Mouse (Mus musculus): ENCODE results near the gene Adgrf1. TPM values are rescaled to one million over a fixed set of nuclear protein-coding genes. Genes with fewer than 3 reads are reported as not detected.

The Adgrf1 gene
- total RNA-seq, 2 experiments from 2014 or later: not detected

GRCm38 (mm10) chr17:43265178-43265837 lies 4.8 kb upstream of the Adgrf1 start:
- intact Hi-C loops (cut with DNase I): loop anchor here (1.0 to 5.0 kb wide), 3 partner anchors 193 to 345 kb away; no protein-coding TSS in a partner anchor
- DNase-seq (ENCODE audit: low spot score in 2 of 2): peak; percentile 65 to 70

GRCm38 (mm10) chr17:43265944-43266343 lies 4.2 kb upstream of the Adgrf1 start:
- intact Hi-C loops (cut with DNase I): loop anchor here (1.0 to 5.0 kb wide), 4 partner anchors 61 to 345 kb away; no protein-coding TSS in a partner anchor

GRCm38 (mm10) chr17:43266636-43267035 lies 3.5 kb upstream of the Adgrf1 start:
- intact Hi-C loops (cut with DNase I): loop anchor here (2.0 to 5.0 kb wide), 2 partner anchors 60 to 246 kb away; no protein-coding TSS in a partner anchor
- no peak for DNase-seq (ENCODE audit: low spot score in 2 of 2)

More at GRCm38 (mm10) chr17:43265944-43266343, 4.2 kb upstream of the Adgrf1 start:
- no peak for DNase-seq (ENCODE audit: low spot score in 2 of 2)

- intact Hi-C loops (cut with DNase I): loop anchor here (2.0 to 5.0 kb wide), 2 partner anchors 60 to 245 kb away; no protein-coding TSS in a partner anchor
- DNase-seq (ENCODE audit: low spot score in 2 of 2): no peak
These were observed 2.9 kb upstream of the Adgrf1 start for GRCm38 (mm10) chr17:43267046-43267749.

GRCm38 (mm10) chr17:43276220-43276619 lies 6.1 kb downstream of the Adgrf1 start:
- no peak for DNase-seq (ENCODE audit: low spot score in 2 of 2)
- intact Hi-C loops (cut with DNase I): no loop called here

GRCm38 (mm10) chr17:43277223-43277622 lies 7.1 kb downstream of the Adgrf1 start:
- no peak for DNase-seq (ENCODE audit: low spot score in 2 of 2)
- intact Hi-C loops (cut with DNase I): no loop called here

- DNase-seq (ENCODE audit: low spot score in 2 of 2): no peak
- intact Hi-C loops (cut with DNase I): no loop called here
These were observed 9.5 kb downstream of the Adgrf1 start for GRCm38 (mm10) chr17:43279671-43280070.

- intact Hi-C loops (cut with DNase I): no loop called here
- no peak for DNase-seq (ENCODE audit: low spot score in 2 of 2)
These were observed 12.2 kb downstream of the Adgrf1 start for GRCm38 (mm10) chr17:43282353-43282752.

- intact Hi-C loops (cut with DNase I): no loop called here
- no peak for DNase-seq (ENCODE audit: low spot score in 2 of 2)
These were observed 12.7 kb downstream of the Adgrf1 start for GRCm38 (mm10) chr17:43282828-43283227.

GRCm38 (mm10) chr17:43299515-43299914 lies 29.4 kb downstream of the Adgrf1 start:
- no peak for DNase-seq (ENCODE audit: low spot score in 2 of 2)
- intact Hi-C loops (cut with DNase I): no loop called here

- intact Hi-C loops (cut with DNase I): loop anchor here (2.0 kb wide), 2 partner anchors 59 to 135 kb away; no protein-coding TSS in a partner anchor
- no peak for DNase-seq (ENCODE audit: low spot score in 2 of 2)
These were observed 56.0 kb downstream of the Adgrf1 start for GRCm38 (mm10) chr17:43325986-43326671.

- intact Hi-C loops (cut with DNase I): loop anchor here (2.0 kb wide), 2 partner anchors 60 to 134 kb away; no protein-coding TSS in a partner anchor
- peak in 1 of 2 experiments; percentile 12 for DNase-seq (ENCODE audit: low spot score in 2 of 2)
These were observed 56.9 kb downstream of the Adgrf1 start for GRCm38 (mm10) chr17:43326726-43327700.

GRCm38 (mm10) chr17:43327810-43328209 lies 57.7 kb downstream of the Adgrf1 start:
- no peak for DNase-seq (ENCODE audit: low spot score in 2 of 2)
- intact Hi-C loops (cut with DNase I): loop anchor here (2.0 kb wide), 2 partner anchors 61 to 133 kb away; no protein-coding TSS in a partner anchor

- DNase-seq (ENCODE audit: low spot score in 2 of 2): no peak
- intact Hi-C loops (cut with DNase I): no loop called here
These were observed 59.1 kb downstream of the Adgrf1 start for GRCm38 (mm10) chr17:43329216-43329615.

GRCm38 (mm10) chr17:43329761-43330183 lies 59.6 kb downstream of the Adgrf1 start:
- intact Hi-C loops (cut with DNase I): no loop called here
- DNase-seq (ENCODE audit: low spot score in 2 of 2): no peak

- no peak for DNase-seq (ENCODE audit: low spot score in 2 of 2)
- intact Hi-C loops (cut with DNase I): no loop called here
These were observed 62.6 kb downstream of the Adgrf1 start for GRCm38 (mm10) chr17:43332686-43333085.

- intact Hi-C loops (cut with DNase I): no loop called here
- no peak for DNase-seq (ENCODE audit: low spot score in 2 of 2)
These were observed 63.9 kb downstream of the Adgrf1 start for GRCm38 (mm10) chr17:43334074-43334473.

GRCm38 (mm10) chr17:43337643-43338042 lies 67.5 kb downstream of the Adgrf1 start:
- intact Hi-C loops (cut with DNase I): no loop called here
- no peak for DNase-seq (ENCODE audit: low spot score in 2 of 2)

- intact Hi-C loops (cut with DNase I): no loop called here
- no peak for DNase-seq (ENCODE audit: low spot score in 2 of 2)
These were observed 68.2 kb downstream of the Adgrf1 start for GRCm38 (mm10) chr17:43338279-43338678.
